Mouse (Mus musculus) CH12.LX (cell line): ENCODE measurements around the gene Atp8b4. TPM values are rescaled to one million over a fixed set of nuclear protein-coding genes. Genes with fewer than 3 reads are reported as not detected.

Experiments used
- DNase-seq: peaks from one replicate; pipeline ENCODE4 v3.0.0-alpha.2; 2013; ENCODE audit errors: extremely low read depth
- H3K27ac ChIP-seq: 2 replicates; pipeline ENCODE4 v1.5.1; 2012; ENCODE audit warnings: low read depth, mild to moderate bottlenecking, control low read depth, moderate library complexity; ENCODE audit not compliant: insufficient read depth
- H3K27me3 ChIP-seq: replicated peaks from 2 replicates; pipeline ENCODE3; 2012; ENCODE audit warnings: inconsistent platforms
- H3K36me3 ChIP-seq, 2 experiments: replicated peaks in 1 of 2; 2 replicates each; pipeline versions ENCODE3 to v1.6.1; 2012; ENCODE audit warnings: inconsistent platforms in 1 of 2, low read length in 1 of 2, mild to moderate bottlenecking in 1 of 2, mixed read lengths in 1 of 2, moderate library complexity in 1 of 2; ENCODE audit not compliant: control insufficient read depth in 1 of 2, insufficient read depth in 1 of 2
- H3K4me1 ChIP-seq, 2 experiments: 2 replicates each; pipeline ENCODE4 v1.6.1; 2012; ENCODE audit warnings: inconsistent platforms in 1 of 2, moderate library complexity in 1 of 2; ENCODE audit not compliant: insufficient read depth in 2 of 2, control insufficient read depth in 1 of 2
- H3K4me2 ChIP-seq: 2 replicates; pipeline ENCODE4 v1.6.1; 2012; ENCODE audit warnings: low read depth, mild to moderate bottlenecking, control low read depth; ENCODE audit not compliant: poor library complexity, insufficient read depth, severe bottlenecking
- H3K4me3 ChIP-seq, 3 experiments: fragments of 150-350 bp in 1 of 3; sonication (generic) in 1 of 3; replicated peaks in 1 of 3; 2 replicates each; pipeline versions ENCODE3 to v1.5.1; 2011 to 2012; ENCODE audit warnings: low read depth in 2 of 3, low read length in 2 of 3, mild to moderate bottlenecking in 2 of 3, moderate library complexity in 2 of 3, control low read depth in 1 of 3, improper control_type of control experiment in 1 of 3, inconsistent platforms in 1 of 3, mixed read lengths in 1 of 3; ENCODE audit not compliant: poor library complexity in 1 of 3
- H3K79me2 ChIP-seq: replicated peaks from 2 replicates; pipeline ENCODE4 v1.6.1; 2012; ENCODE audit warnings: mild to moderate bottlenecking, moderate library complexity; ENCODE audit not compliant: control insufficient read depth, poor library complexity, insufficient read depth, severe bottlenecking; ENCODE audit errors: extremely low read depth
- H3K9ac ChIP-seq: 2 replicates; pipeline ENCODE4 v1.6.1; 2012; ENCODE audit warnings: low read depth, mild to moderate bottlenecking, control low read depth, moderate library complexity; ENCODE audit not compliant: insufficient read depth
- H3K9me3 ChIP-seq: replicated peaks from 2 replicates; pipeline ENCODE3; 2012; ENCODE audit warnings: low read length, inconsistent platforms, mixed read lengths
- BHLHE40 ChIP-seq: IDR thresholded peaks from 2 replicates; pipeline ENCODE4 v1.6.1; 2011; ENCODE audit warnings: mild to moderate bottlenecking, low read depth, low read length, improper control_type of control experiment
- CHD2 ChIP-seq: IDR thresholded peaks from 2 replicates; pipeline ENCODE4 v1.6.1; 2011; ENCODE audit warnings: low read length, improper control_type of control experiment
- E2F4 ChIP-seq: IDR thresholded peaks from 2 replicates; pipeline ENCODE4 v1.6.1; 2011; ENCODE audit warnings: low read depth, low read length, improper control_type of control experiment; ENCODE audit not compliant: insufficient replicate concordance
- ELF1 ChIP-seq: IDR thresholded peaks from 2 replicates; pipeline ENCODE4 v1.6.1; 2014; ENCODE audit warnings: low read depth, mild to moderate bottlenecking, inconsistent platforms, low read length, improper control_type of control experiment
- EP300 ChIP-seq: IDR thresholded peaks from 2 replicates; pipeline ENCODE4 v1.6.1; 2011; ENCODE audit warnings: low read length, improper control_type of control experiment
- ETS1 ChIP-seq: conservative IDR thresholded peaks from 2 replicates; pipeline ENCODE4 v1.6.1; 2012; ENCODE audit warnings: low read depth, mild to moderate bottlenecking, inconsistent platforms, low read length, improper control_type of control experiment, moderate library complexity
- HCFC1 ChIP-seq: IDR thresholded peaks from 2 replicates; pipeline ENCODE4 v1.6.1; 2012; ENCODE audit warnings: low read depth, mild to moderate bottlenecking, inconsistent platforms, low read length, improper control_type of control experiment
- IRF4 ChIP-seq: IDR thresholded peaks from 2 replicates; pipeline ENCODE4 v1.6.1; 2014; ENCODE audit warnings: low read depth, mild to moderate bottlenecking, inconsistent platforms, low read length, improper control_type of control experiment
- JUN ChIP-seq: IDR thresholded peaks from 2 replicates; pipeline ENCODE4 v1.6.1; 2011; ENCODE audit warnings: low read depth, mild to moderate bottlenecking, low read length, improper control_type of control experiment, moderate library complexity; ENCODE audit not compliant: insufficient read depth
- JUND ChIP-seq: conservative IDR thresholded peaks from 2 replicates; pipeline ENCODE4 v1.6.1; 2011; ENCODE audit warnings: low read depth, low read length, improper control_type of control experiment
- KAT2A ChIP-seq: IDR thresholded peaks from 2 replicates; pipeline ENCODE4 v1.6.1; 2012; ENCODE audit warnings: low read length, improper control_type of control experiment, inconsistent platforms; ENCODE audit not compliant: insufficient replicate concordance
- MAFK ChIP-seq: IDR thresholded peaks from 2 replicates; pipeline ENCODE4 v1.6.1; 2011; ENCODE audit warnings: low read length, improper control_type of control experiment; ENCODE audit not compliant: insufficient replicate concordance
- MAX ChIP-seq: IDR thresholded peaks from 2 replicates; pipeline ENCODE4 v1.6.1; 2011; ENCODE audit warnings: low read length, improper control_type of control experiment
- MAZ ChIP-seq: IDR thresholded peaks from 2 replicates; pipeline ENCODE4 v1.6.1; 2012; ENCODE audit warnings: low read depth, mild to moderate bottlenecking, inconsistent platforms, low read length, improper control_type of control experiment, moderate library complexity
- MEF2A ChIP-seq: IDR thresholded peaks from 2 replicates; pipeline ENCODE4 v1.6.1; 2014; ENCODE audit warnings: low read depth, mild to moderate bottlenecking, inconsistent platforms, low read length, improper control_type of control experiment, borderline replicate concordance
- MXI1 ChIP-seq: IDR thresholded peaks from 2 replicates; pipeline ENCODE4 v1.6.1; 2011; ENCODE audit warnings: mild to moderate bottlenecking, low read depth, low read length, improper control_type of control experiment
- POLR2A ChIP-seq: IDR thresholded peaks from 2 replicates; pipeline ENCODE4 v1.6.1; 2011; ENCODE audit warnings: low read depth, mild to moderate bottlenecking, improper control_type of control experiment, low read length
- POLR2AphosphoS2 ChIP-seq: IDR thresholded peaks from 2 replicates; pipeline ENCODE4 v1.6.1; 2011; ENCODE audit warnings: low read depth, low read length, improper control_type of control experiment
- RAD21 ChIP-seq: IDR thresholded peaks from 2 replicates; pipeline ENCODE4 v1.6.1; 2011; ENCODE audit warnings: low read depth, mild to moderate bottlenecking, low read length, improper control_type of control experiment, moderate library complexity
- SIN3A ChIP-seq: IDR thresholded peaks from 2 replicates; pipeline ENCODE4 v1.6.1; 2012; ENCODE audit warnings: low read length, improper control_type of control experiment, inconsistent platforms
- SMC3 ChIP-seq: IDR thresholded peaks from 2 replicates; pipeline ENCODE4 v1.6.1; 2011; ENCODE audit warnings: low read depth, low read length, improper control_type of control experiment
- TBP ChIP-seq: conservative IDR thresholded peaks from 2 replicates; pipeline ENCODE4 v1.6.1; 2011; ENCODE audit warnings: low read depth, low read length, improper control_type of control experiment
- TCF12 ChIP-seq: IDR thresholded peaks from 2 replicates; pipeline ENCODE4 v1.6.1; 2014; ENCODE audit warnings: low read depth, mild to moderate bottlenecking, inconsistent platforms, low read length, improper control_type of control experiment
- UBTF ChIP-seq: IDR thresholded peaks from 2 replicates; pipeline ENCODE4 v1.6.1; 2012; ENCODE audit warnings: low read depth, mild to moderate bottlenecking, inconsistent platforms, low read length, improper control_type of control experiment, moderate library complexity
- USF1 ChIP-seq: IDR thresholded peaks from 2 replicates; pipeline ENCODE4 v1.6.1; 2014; ENCODE audit warnings: low read depth, mild to moderate bottlenecking, inconsistent platforms, low read length, improper control_type of control experiment
- USF2 ChIP-seq: conservative IDR thresholded peaks from 2 replicates; pipeline ENCODE4 v1.6.1; 2011; ENCODE audit warnings: low read depth, low read length, improper control_type of control experiment
- ZKSCAN1 ChIP-seq: IDR thresholded peaks from 2 replicates; pipeline ENCODE4 v1.6.1; 2012; ENCODE audit warnings: low read depth, inconsistent platforms, low read length, improper control_type of control experiment, borderline replicate concordance
- dilution Hi-C: fragments of 300-500 bp; cut with MboI; formaldehyde crosslinking; loops from 2 replicates; pipeline ENCODE4 v1.14.3; 2020; ENCODE audit warnings: low sequenced_read_pairs; ENCODE audit not compliant: extremely low pct_unique_long_range_greater_than_20kb, extremely low pct_ligation_motif_present
- in situ Hi-C: fragments of 300-500 bp; cut with MboI; formaldehyde crosslinking; loops from 3 replicates; pipeline ENCODE4 v1.14.3; 2019; ENCODE audit warnings: low sequenced_read_pairs, low pct_ligation_motif_present, low pct_unique_long_range_greater_than_20kb, mixed read lengths
- polyA plus RNA-seq: library from polyadenylated mRNA; unstranded; fragments of >175 nt; gene quantifications from 2 replicates; pipeline ENCODE4 v1.2.1, GENCODE M21; 2012; ENCODE audit warnings: low read depth; ENCODE audit not compliant: insufficient read length
- total RNA-seq, 2 experiments: library from RNA; depleted of rRNA; stranded (reverse); fragments of 300-350 nt in 1 of 2; fragments of >200 nt in 1 of 2; gene quantifications; 2 replicates each; pipeline ENCODE4 v1.2.3; 2012 to 2014

The Atp8b4 gene
- total and polyA plus RNA-seq, 3 experiments: 0.50 to 1.9 (median 0.79) TPM

DNA sequence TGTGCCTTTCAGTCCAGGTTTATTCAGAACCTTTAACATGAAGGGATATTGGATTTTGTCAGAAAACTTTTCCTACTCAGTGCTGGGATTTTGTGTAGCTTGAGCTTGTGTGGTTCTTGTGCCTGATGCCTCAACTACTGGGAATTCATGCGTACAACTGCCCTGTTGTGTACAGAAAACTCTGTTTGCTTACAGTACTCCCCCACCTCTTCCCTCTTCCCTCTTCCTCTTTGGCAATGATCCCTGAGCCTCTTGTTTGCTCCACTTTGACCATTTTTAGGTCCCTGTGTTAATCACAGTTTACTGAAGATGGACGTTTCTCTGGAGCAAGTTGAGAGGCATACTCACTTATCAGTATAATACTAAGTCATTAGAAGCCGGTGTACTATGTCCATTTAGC lies 45.9 kb upstream of the Atp8b4 start:
- dilution Hi-C loops: no loop called here
- no peak for DNase-seq
- TF ChIP-seq POLR2AphosphoS2 (no peak), ETS1 (no peak), SMC3 (no peak), RAD21 (no peak), KAT2A (no peak), IRF4 (no peak), E2F4 (no peak), EP300 (no peak), SIN3A (no peak), TCF12 (no peak), CHD2 (no peak), MAZ (no peak), MAFK (no peak), MXI1 (no peak)
- Histone ChIP-seq H3K9ac (no peak overlapping the region), H3K4me2 (no peak overlapping the region), H3K36me3 (no peaks in the 10 kb centered on the region), H3K9me3 (no peaks in the 10 kb centered on the region), H3K4me3 (no peak overlapping the region), H3K79me2 (no peaks in the 10 kb centered on the region), H3K27me3 (no peaks in the 10 kb centered on the region), H3K27ac (no peak overlapping the region), H3K4me1 (peaks cover 3 to 8% of the 10 kb centered on the region in 2 experiments; a peak in 3 of 4 replicates)
- in situ Hi-C loops: no loop called here

DNA sequence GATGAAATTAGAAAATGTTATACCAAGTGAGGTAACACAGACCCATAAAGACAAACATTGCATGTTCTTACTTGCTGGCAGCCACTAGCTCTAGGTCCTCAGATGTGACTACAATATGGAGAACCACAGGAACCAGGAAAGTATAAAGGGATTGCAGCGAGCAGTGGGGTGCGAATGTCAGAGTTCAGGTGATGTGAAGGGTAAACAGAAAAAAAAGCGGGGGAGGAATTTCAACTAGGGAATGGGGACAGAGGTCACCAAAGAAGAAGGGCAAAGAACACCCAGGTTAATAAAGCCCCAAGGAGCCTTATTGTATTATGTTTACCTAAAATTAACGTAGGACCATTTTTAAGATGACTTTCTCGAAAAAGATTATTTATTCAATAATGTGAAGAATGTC lies 44.8 kb upstream of the Atp8b4 start:
- no peak overlapping the region for H3K4me2 ChIP-seq
- H3K4me1 ChIP-seq: no peaks in the 10 kb centered on the region
- H3K79me2 ChIP-seq: no peaks in the 10 kb centered on the region
- H3K27ac ChIP-seq: no peak overlapping the region
- no peaks in the 10 kb centered on the region for H3K36me3 ChIP-seq
- no peak overlapping the region for H3K9ac ChIP-seq
- no peak overlapping the region for H3K4me3 ChIP-seq
- DNase-seq: no peak
- H3K9me3 ChIP-seq: no peaks in the 10 kb centered on the region
- dilution Hi-C loops: no loop called here
- no peak for TF ChIP-seq IRF4
- H3K27me3 ChIP-seq: no peaks in the 10 kb centered on the region
- in situ Hi-C loops: no loop called here

DNA sequence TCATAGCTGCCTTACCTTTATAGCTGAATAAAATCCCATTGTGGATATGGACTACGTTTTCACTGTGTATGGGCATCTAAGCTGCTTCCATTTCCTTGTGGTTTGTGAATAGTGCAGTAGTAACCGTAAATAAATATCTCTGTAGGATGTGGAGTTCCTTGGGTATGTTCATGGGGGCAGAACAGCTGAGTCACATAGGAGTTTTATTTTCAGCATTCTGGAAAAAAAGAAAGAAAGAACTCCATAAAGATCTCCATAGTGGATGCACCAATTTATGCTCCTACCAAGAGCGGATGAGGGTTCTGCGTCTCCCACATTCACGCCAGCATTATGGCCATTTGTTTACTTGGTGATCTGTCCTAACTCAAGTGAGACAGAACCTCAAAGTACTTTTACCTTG lies 41.7 kb upstream of the Atp8b4 start:
- H3K36me3 ChIP-seq: no peaks in the 10 kb centered on the region
- no peak overlapping the region for H3K4me2 ChIP-seq
- no peak overlapping the region for H3K4me3 ChIP-seq
- no peaks in the 10 kb centered on the region for H3K27me3 ChIP-seq
- no peak overlapping the region for H3K27ac ChIP-seq
- H3K9ac ChIP-seq: no peak overlapping the region
- no peaks in the 10 kb centered on the region for H3K79me2 ChIP-seq
- dilution Hi-C loops: no loop called here
- no peak for DNase-seq
- H3K9me3 ChIP-seq: no peaks in the 10 kb centered on the region
- H3K4me1 ChIP-seq: no peaks in the 10 kb centered on the region
- in situ Hi-C loops: no loop called here
- TF ChIP-seq MEF2A: no peak
- no peak for TF ChIP-seq MAX
- no peak for TF ChIP-seq KAT2A
- no peak for TF ChIP-seq UBTF
- no peak for TF ChIP-seq USF2
- TF ChIP-seq ZKSCAN1: no peak
- no peak for TF ChIP-seq HCFC1
- TF ChIP-seq JUN: no peak
- no peak for TF ChIP-seq JUND
- no peak for TF ChIP-seq USF1
- no peak for TF ChIP-seq BHLHE40
- no peak for TF ChIP-seq MAFK
- no peak for TF ChIP-seq MAZ
- no peak for TF ChIP-seq MXI1
- no peak for TF ChIP-seq TBP
- TF ChIP-seq ELF1: no peak
- TF ChIP-seq SMC3: no peak
- no peak for TF ChIP-seq POLR2A
